Mouse (Mus musculus): ENCODE measurements at regions not wholly inside any gene's neighbourhood (a gene's known extent, or its start where the extent isn't known, plus 50 kb on each side); places are given as distances from the start of the nearest gene placed in this dataset.

DNA sequence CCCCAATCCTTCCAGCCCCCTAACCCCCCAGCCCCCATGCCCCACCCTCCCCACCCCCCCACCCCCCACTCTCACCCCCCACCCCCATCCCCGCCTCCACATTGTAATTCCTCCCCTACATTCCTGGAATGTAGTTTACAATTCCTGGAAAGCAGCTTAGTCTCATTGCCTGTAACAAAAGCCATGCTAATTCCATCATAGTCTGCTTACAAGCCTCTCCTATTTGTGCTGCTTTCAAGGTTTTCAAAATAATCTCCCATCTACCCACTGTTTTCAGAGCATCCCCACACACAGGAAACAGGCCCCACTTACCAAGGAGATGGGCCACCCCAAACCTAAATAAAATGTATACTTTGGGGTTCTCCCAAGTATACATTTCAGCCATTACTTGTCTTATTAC is 105.5 kb upstream of the Zbtb20 start:
- TF ChIP-seq CTCF (IDR thresholded peaks at IDR 0.05; ENCODE audit: extremely low read depth, insufficient read depth, low read length) (no peak), POLR2A (IDR thresholded peaks at IDR 0.05; ENCODE audit: extremely low read depth, insufficient read depth, low read length) (no peak)

Data from cortical plate, adult 2 months (tissue).